Mouse (Mus musculus) spleen, adult 18-20 months (tissue): ENCODE data around the gene Hjurp.

ENCODE experiments used
- DNase-seq, 2 experiments: peaks; one replicate each; pipeline ENCODE4 v3.0.0; 2022; ENCODE audit warnings: mixed read lengths in 2 of 2

The Hjurp gene

DNA sequence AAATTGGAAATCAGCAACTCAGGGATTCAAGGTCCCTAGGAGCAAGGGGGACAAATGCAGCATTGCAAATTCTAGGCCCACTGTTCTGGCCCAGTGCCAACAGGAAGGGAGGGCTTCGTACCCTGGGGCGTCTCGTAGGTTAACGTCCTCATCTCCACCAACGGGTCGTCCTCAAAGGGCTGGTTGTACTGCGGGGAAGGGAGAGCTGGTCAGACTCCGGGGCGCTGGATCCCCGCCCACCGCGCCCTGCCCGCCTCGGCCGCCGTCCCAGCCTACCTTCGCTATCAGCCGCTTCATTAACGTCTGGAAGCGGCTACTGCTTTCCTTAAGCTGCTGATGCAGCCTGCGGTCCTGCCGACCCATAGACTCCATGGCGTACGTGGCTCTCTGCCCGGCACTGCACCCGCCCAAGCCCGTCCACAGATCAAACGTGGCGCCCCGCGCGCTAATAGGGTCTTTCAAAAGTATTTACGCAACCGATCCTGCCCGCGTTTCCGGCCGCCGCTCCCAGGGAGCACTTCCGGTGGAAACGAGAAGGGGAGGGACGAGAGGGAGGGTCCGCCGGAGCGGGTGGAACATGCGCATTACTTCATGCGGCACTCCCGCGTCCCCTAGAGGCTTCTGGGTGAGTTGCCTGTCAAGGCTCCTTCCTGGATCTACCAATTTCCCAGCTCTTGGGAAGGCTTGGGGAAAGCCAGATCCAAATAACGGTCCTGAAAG lies at the start of gene Hjurp, which contains the start of gene Trpm8:
Gene Hjurp (minus strand): TSS at position 536 of the 720 bp plus-strand sequence.
Gene Trpm8 (plus strand): TSS at position 564 of the 720 bp plus-strand sequence.
- peak; percentile 100 for DNase-seq

DNA sequence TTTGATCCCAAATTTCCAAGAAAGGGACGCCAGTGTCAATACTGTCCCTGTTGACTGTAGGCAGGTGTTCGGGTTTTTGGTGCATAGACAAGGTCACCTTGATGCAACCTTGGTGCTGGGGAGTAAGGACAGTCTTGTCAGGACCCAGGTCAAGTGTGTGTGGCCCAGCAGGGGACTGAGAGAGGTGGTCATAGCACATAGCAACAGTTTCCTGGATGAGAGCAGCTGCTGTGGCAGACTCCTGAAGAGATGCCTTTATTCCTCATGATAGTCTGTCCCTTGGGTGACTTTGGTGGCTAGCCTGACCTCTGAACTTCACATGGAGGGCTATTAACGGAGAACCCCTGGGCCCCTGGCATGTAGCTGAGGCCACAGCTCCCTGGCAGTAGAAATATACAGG lies 45.7 kb upstream of the Hjurp start:
- DNase-seq, result no peak

GRCm38 (mm10) chr1:88322146-88322545 lies 44.7 kb upstream of the Hjurp start:
- no peak for DNase-seq

GRCm38 (mm10) chr1:88320821-88321395 lies 43.5 kb upstream of the Hjurp start:
- DNase-seq, result no peak

- peak in 1 of 2 experiments; percentile 59 for DNase-seq
These were observed 41.2 kb upstream of the Hjurp start for GRCm38 (mm10) chr1:88318531-88319060.

DNA sequence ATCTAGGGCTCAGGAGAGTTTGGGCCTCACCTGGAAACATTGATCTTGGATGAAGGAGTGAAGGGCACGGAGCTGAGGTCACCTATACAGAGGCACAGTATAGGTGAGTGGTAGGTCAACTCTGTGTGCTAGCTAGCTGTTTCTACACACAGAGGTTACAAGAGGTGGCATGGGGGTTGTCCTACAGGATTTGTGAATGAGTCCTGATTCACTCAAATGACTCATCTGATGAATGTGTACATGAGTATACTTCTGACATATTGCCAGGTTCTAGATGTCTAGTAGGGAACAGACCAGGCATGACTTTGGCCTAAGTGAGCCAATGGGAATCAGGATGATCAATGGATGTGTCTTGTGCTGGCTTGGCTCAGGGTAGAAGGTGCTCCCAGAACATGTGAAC lies 39.8 kb upstream of the Hjurp start:
- DNase-seq, result no peak

- no peak for DNase-seq
These were observed 32.9 kb upstream of the Hjurp start for GRCm38 (mm10) chr1:88310349-88310748.

GRCm38 (mm10) chr1:88309905-88310304 lies 32.5 kb upstream of the Hjurp start:
- DNase-seq, result no peak

- no peak for DNase-seq
These were observed 31.6 kb upstream of the Hjurp start for GRCm38 (mm10) chr1:88309020-88309419.

GRCm38 (mm10) chr1:88307180-88307579 lies 29.7 kb upstream of the Hjurp start:
- DNase-seq, result no peak

DNA sequence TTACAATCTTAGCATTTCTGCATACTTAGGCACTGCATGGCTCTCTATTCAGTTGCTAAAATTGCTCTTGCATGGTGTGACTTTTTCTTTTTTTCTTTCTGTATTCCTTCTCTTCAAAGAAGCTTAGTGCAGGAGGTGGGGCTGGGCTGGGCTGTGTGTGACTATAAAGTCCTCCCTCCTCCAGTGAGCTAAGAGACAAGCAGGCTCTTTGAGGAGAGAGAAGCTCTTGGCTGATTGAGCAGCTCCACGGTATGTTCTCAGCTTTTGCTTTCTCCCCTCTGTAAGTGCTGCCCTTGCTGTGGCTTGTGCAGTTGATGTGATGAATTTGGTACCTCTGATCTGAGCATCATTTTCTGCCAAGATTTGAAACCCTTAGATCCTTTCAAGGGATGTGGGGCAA lies 29.1 kb upstream of the Hjurp start:
- DNase-seq, result no peak

GRCm38 (mm10) chr1:88305018-88305795 lies 27.8 kb upstream of the Hjurp start:
- DNase-seq, result no peak

GRCm38 (mm10) chr1:88304261-88304985 lies 27.0 kb upstream of the Hjurp start:
- no peak for DNase-seq

GRCm38 (mm10) chr1:88303762-88304161 lies 26.3 kb upstream of the Hjurp start:
- DNase-seq, result no peak

DNA sequence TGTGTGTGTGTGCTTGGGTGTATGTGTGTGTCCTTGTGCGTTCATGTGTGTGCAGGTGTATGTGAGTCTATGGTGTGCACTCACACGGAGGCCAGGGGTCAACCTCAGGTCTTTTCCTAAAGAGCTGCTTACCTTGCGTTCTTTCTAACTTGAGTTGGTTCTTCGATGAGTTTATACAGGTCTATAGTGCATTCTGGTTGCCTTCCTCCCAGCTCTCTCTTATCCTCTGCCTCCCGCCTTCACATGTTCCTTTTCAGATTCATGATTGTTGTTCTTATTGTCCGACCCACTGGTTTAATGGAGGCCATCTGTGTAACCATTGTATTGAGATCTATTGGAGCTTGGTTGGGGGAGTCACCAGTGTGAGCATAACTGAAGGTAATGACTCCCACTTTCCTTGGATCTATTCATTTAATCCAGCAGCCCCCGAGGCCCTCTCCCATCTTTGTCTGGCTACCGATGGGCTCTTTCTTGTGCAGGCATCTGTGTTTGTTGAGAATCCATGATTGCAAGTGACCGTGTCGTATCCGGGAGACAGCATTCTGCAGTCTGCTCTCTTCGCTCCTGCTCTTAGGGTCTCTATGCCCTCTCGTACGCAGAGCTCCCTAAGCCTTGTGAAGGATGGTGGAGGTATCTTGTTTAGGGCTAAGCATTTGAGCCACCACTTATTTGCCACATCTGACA lies 24.8 kb upstream of the Hjurp start:
- no peak for DNase-seq

DNA sequence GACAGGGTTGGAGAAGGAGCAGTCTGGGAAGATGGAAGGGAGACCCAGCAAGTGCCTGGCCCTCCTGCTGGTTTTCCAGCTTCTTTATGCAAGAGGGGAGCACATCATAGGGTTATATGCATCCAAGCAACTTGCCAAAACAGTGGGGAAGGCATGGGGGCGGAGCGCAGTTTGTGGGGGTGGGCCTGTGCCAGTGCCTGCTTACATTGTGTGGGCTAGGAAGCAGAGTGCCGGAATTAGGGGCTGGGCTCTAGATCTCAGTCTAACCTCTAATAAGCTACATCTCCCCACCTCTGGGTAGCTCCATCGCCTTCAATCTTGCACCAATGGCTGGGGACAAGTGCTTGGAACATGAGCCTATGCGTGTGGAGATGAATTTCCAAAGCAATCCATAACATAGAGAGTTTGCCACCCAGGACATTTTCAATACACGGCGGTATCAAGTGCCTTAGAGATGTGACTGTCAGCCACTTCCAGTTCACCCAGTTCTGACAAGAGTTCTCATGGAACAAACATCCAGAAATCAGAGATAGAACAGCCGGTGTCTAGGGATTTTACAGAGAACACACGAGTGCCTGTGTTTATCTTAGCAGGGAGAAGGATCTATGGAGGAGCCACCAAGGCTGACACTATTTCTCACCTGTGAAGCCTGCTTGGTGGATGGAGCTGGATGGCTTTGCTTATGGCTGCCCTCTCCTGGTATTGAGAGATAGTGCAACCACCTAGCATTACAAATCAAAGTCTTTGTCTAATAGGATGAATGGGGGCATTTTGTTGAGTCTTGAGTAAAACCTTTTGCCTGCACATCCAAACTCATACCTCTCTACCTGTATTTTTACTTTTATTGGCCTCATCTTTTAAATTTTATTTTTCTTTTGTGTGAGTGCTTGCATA lies 23.9 kb upstream of the Hjurp start:
- DNase-seq, result no peak

GRCm38 (mm10) chr1:88300301-88301050 lies 23.0 kb upstream of the Hjurp start:
- DNase-seq, result no peak

GRCm38 (mm10) chr1:88299529-88299945 lies 22.1 kb upstream of the Hjurp start:
- no peak for DNase-seq

- no peak for DNase-seq
These were observed 21.5 kb upstream of the Hjurp start for GRCm38 (mm10) chr1:88298686-88299528.
